Mouse (Mus musculus) myocyte (in vitro differentiated cells): Measurements from ENCODE around the gene Ube2f. TPM values are rescaled to one million over a fixed set of nuclear protein-coding genes. Genes with fewer than 3 reads are reported as not detected.

ENCODE experiments used
- H3K27me3 ChIP-seq: one replicate; pipeline ENCODE4 v1.6.1; 2011; ENCODE audit not compliant: control insufficient read depth, insufficient read depth, insufficient read length
- H3K36me3 ChIP-seq: one replicate; pipeline ENCODE4 v1.6.1; 2011; ENCODE audit not compliant: control insufficient read depth, insufficient read depth
- H3K4me2 ChIP-seq: one replicate; pipeline ENCODE4 v1.6.1; 2011; ENCODE audit warnings: low read depth, control low read depth
- H3K4me3 ChIP-seq: one replicate; pipeline ENCODE4 v1.5.1; 2011; ENCODE audit warnings: mild to moderate bottlenecking, control low read depth, moderate library complexity
- H3K79me2 ChIP-seq: one replicate; pipeline ENCODE4 v1.6.1; 2011; ENCODE audit not compliant: control insufficient read depth, insufficient read depth
- H3ac ChIP-seq: one replicate; pipeline ENCODE4 v1.6.1; 2011; ENCODE audit not compliant: control insufficient read depth, insufficient read length
- CEBPB ChIP-seq: IDR thresholded peaks from 2 replicates; pipeline ENCODE4 v1.6.1; 2011; ENCODE audit warnings: mild to moderate bottlenecking, moderate library complexity; ENCODE audit not compliant: poor library complexity, insufficient read depth, severe bottlenecking
- E2F4 ChIP-seq: IDR thresholded peaks from one replicate; pipeline ENCODE4 v1.6.1; 2011; ENCODE audit warnings: mild to moderate bottlenecking, control low read depth, moderate library complexity; ENCODE audit not compliant: insufficient read depth
- MAX ChIP-seq: IDR thresholded peaks from one replicate; pipeline ENCODE4 v1.6.1; 2011; ENCODE audit warnings: low read depth, mild to moderate bottlenecking, control low read depth
- MYOD1 ChIP-seq, 3 experiments: IDR thresholded peaks; one replicate each; pipeline ENCODE4 v1.6.1; 2011; ENCODE audit warnings: control low read depth in 2 of 3, low read depth in 2 of 3, mild to moderate bottlenecking in 2 of 3, moderate library complexity in 1 of 3; ENCODE audit not compliant: insufficient read length in 2 of 3, control insufficient read depth in 1 of 3
- MYOG ChIP-seq, 3 experiments: IDR thresholded peaks; one replicate each; pipeline ENCODE4 v1.6.1; 2011; ENCODE audit warnings: control low read depth in 2 of 3, low read depth in 2 of 3, mild to moderate bottlenecking in 2 of 3; ENCODE audit not compliant: insufficient read length in 2 of 3, control insufficient read depth in 1 of 3, insufficient read depth in 1 of 3
- POLR2A ChIP-seq: IDR thresholded peaks from one replicate; pipeline ENCODE4 v1.6.1; 2011; ENCODE audit warnings: low read depth, mild to moderate bottlenecking, control low read depth, moderate library complexity; ENCODE audit not compliant: insufficient read length
- POLR2AphosphoS2 ChIP-seq: IDR thresholded peaks from one replicate; pipeline ENCODE4 v1.6.1; 2011; ENCODE audit warnings: low read depth, control low read depth; ENCODE audit not compliant: insufficient read length
- REST ChIP-seq: IDR thresholded peaks from one replicate; pipeline ENCODE4 v1.6.1; 2011; ENCODE audit warnings: mild to moderate bottlenecking, control low read depth, moderate library complexity; ENCODE audit not compliant: insufficient read depth, insufficient read length
- SRF ChIP-seq: IDR thresholded peaks from one replicate; pipeline ENCODE4 v1.6.1; 2011; ENCODE audit warnings: low read depth; ENCODE audit not compliant: control insufficient read depth, insufficient read length
- TCF12 ChIP-seq: IDR thresholded peaks from one replicate; pipeline ENCODE4 v1.6.1; 2011; ENCODE audit warnings: mild to moderate bottlenecking, control low read depth; ENCODE audit not compliant: poor library complexity, insufficient read depth, severe bottlenecking
- TCF3 ChIP-seq: IDR thresholded peaks from one replicate; pipeline ENCODE4 v1.6.1; 2011; ENCODE audit warnings: low read depth, control low read depth; ENCODE audit not compliant: insufficient read length
- USF1 ChIP-seq: IDR thresholded peaks from one replicate; pipeline ENCODE4 v1.6.1; 2011; ENCODE audit warnings: low read depth, mild to moderate bottlenecking, control low read depth, moderate library complexity
- polyA plus RNA-seq: library from polyadenylated mRNA; unstranded; fragments of >200 nt; fragmentation: generic; extraction: Trizol; gene quantifications from one replicate; pipeline ENCODE4 v1.2.1, GENCODE M21; 2012; ENCODE audit warnings: missing spikeins

Ube2f gene
- polyA plus RNA-seq, 1 experiment, result 70.3 TPM

GRCm38 (mm10) chr1:91325488-91326042 is 75.5 kb downstream of the Ube2f start:
- Histone ChIP-seq H3K36me3 (no peaks in the 10 kb centered on the region), H3ac (no peak overlapping the region), H3K79me2 (no peaks in the 10 kb centered on the region), H3K4me3 (no peak overlapping the region), H3K4me2 (no peak overlapping the region), H3K27me3 (no peaks in the 10 kb centered on the region)
- TF ChIP-seq TCF12, result no peak
- no peak for TF ChIP-seq POLR2A
- TF ChIP-seq MYOG (IDR thresholded peaks at IDR 0.05; ENCODE audit: control insufficient read depth in 1 of 3, insufficient read depth in 1 of 3, insufficient read length in 2 of 3, low read depth in 2 of 3), result no peak
- TF ChIP-seq MYOD1 (IDR thresholded peaks at IDR 0.05; ENCODE audit: control insufficient read depth in 1 of 3, insufficient read length in 2 of 3, low read depth in 2 of 3), result no peak
- TF ChIP-seq MAX, result no peak
- no peak for TF ChIP-seq TCF3
- TF ChIP-seq POLR2AphosphoS2, result no peak
- TF ChIP-seq REST, result no peak

GRCm38 (mm10) chr1:91332102-91332501 is 82.0 kb downstream of the Ube2f start:
- Histone ChIP-seq H3K4me2 (no peak overlapping the region), H3K79me2 (no peaks in the 10 kb centered on the region), H3K27me3 (no peaks in the 10 kb centered on the region), H3ac (no peak overlapping the region), H3K36me3 (no peaks in the 10 kb centered on the region), H3K4me3 (no peak overlapping the region)
- TF ChIP-seq POLR2AphosphoS2, result no peak
- TF ChIP-seq REST, result no peak
- TF ChIP-seq CEBPB, result no peak
- TF ChIP-seq MYOG (IDR thresholded peaks at IDR 0.05; ENCODE audit: control insufficient read depth in 1 of 3, insufficient read depth in 1 of 3, insufficient read length in 2 of 3, low read depth in 2 of 3), result peak in 1 of 3 experiments; percentile 37
- no peak for TF ChIP-seq E2F4
- TF ChIP-seq MYOD1 (IDR thresholded peaks at IDR 0.05; ENCODE audit: control insufficient read depth in 1 of 3, insufficient read length in 2 of 3, low read depth in 2 of 3), result peak in 1 of 3 experiments; percentile 66
- no peak for TF ChIP-seq TCF3
- TF ChIP-seq POLR2A, result no peak
- TF ChIP-seq SRF, result no peak
- TF ChIP-seq USF1, result no peak
- no peak for TF ChIP-seq TCF12

- Histone ChIP-seq H3K4me2 (no peak overlapping the region), H3ac (no peak overlapping the region), H3K79me2 (no peaks in the 10 kb centered on the region), H3K4me3 (no peak overlapping the region), H3K27me3 (no peaks in the 10 kb centered on the region), H3K36me3 (no peaks in the 10 kb centered on the region)
- TF ChIP-seq MYOG (IDR thresholded peaks at IDR 0.05; ENCODE audit: control insufficient read depth in 1 of 3, insufficient read depth in 1 of 3, insufficient read length in 2 of 3, low read depth in 2 of 3) (no peak), POLR2A (no peak), SRF (no peak), MYOD1 (IDR thresholded peaks at IDR 0.05; ENCODE audit: control insufficient read depth in 1 of 3, insufficient read length in 2 of 3, low read depth in 2 of 3) (no peak), MAX (no peak), TCF3 (no peak), REST (no peak), TCF12 (no peak), USF1 (no peak), POLR2AphosphoS2 (no peak), CEBPB (no peak), E2F4 (no peak)
These were observed 83.5 kb downstream of the Ube2f start for GRCm38 (mm10) chr1:91333582-91333981.

GRCm38 (mm10) chr1:91337355-91337754 is 87.3 kb downstream of the Ube2f start:
- H3K79me2 ChIP-seq, result no peaks in the 10 kb centered on the region
- H3K27me3 ChIP-seq, result no peaks in the 10 kb centered on the region
- no peak overlapping the region for H3ac ChIP-seq
- H3K4me3 ChIP-seq, result no peak overlapping the region
- H3K4me2 ChIP-seq, result peak overlapping the region; percentile 34
- H3K36me3 ChIP-seq, result no peaks in the 10 kb centered on the region
- TF ChIP-seq SRF (no peak), E2F4 (no peak), REST (no peak), USF1 (no peak), POLR2AphosphoS2 (no peak), POLR2A (no peak), MYOG (IDR thresholded peaks at IDR 0.05; ENCODE audit: control insufficient read depth in 1 of 3, insufficient read depth in 1 of 3, insufficient read length in 2 of 3, low read depth in 2 of 3) (peak in 1 of 3 experiments; percentile 56), MYOD1 (IDR thresholded peaks at IDR 0.05; ENCODE audit: control insufficient read depth in 1 of 3, insufficient read length in 2 of 3, low read depth in 2 of 3) (peak in 2 of 3 experiments; percentile 48 to 66)

Other genes with a start within 250 kb of the Ube2f start
- not detected for gene Rbm44, start 105.2 kb upstream of the Ube2f start, polyA plus RNA-seq
- 3.1 TPM for gene Ramp1, start 70.5 kb upstream of the Ube2f start, polyA plus RNA-seq
- gene Scly, start 48.0 kb downstream of the Ube2f start, polyA plus RNA-seq, result 21.9 TPM
- 0.12 TPM for gene Espnl, start 71.8 kb downstream of the Ube2f start, polyA plus RNA-seq
- gene Klhl30, start 100.7 kb downstream of the Ube2f start, polyA plus RNA-seq, result 106 TPM
- 13.1 TPM for gene Erfe, start 116.1 kb downstream of the Ube2f start, polyA plus RNA-seq
- gene Ilkap, start 148.5 kb downstream of the Ube2f start, polyA plus RNA-seq, result 80.3 TPM
- gene Hes6, start 163.7 kb downstream of the Ube2f start, polyA plus RNA-seq, result 250 TPM
- gene Per2, start 209.0 kb downstream of the Ube2f start, polyA plus RNA-seq, result 1.8 TPM
- 4.5 TPM for gene Traf3ip1, start 244.3 kb downstream of the Ube2f start, polyA plus RNA-seq